Mouse (Mus musculus): ENCODE data around the gene Utp18.
A peak's percentile ranks its signal among the peaks of the same experiment; 100 is the strongest.

Utp18 gene

DNA sequence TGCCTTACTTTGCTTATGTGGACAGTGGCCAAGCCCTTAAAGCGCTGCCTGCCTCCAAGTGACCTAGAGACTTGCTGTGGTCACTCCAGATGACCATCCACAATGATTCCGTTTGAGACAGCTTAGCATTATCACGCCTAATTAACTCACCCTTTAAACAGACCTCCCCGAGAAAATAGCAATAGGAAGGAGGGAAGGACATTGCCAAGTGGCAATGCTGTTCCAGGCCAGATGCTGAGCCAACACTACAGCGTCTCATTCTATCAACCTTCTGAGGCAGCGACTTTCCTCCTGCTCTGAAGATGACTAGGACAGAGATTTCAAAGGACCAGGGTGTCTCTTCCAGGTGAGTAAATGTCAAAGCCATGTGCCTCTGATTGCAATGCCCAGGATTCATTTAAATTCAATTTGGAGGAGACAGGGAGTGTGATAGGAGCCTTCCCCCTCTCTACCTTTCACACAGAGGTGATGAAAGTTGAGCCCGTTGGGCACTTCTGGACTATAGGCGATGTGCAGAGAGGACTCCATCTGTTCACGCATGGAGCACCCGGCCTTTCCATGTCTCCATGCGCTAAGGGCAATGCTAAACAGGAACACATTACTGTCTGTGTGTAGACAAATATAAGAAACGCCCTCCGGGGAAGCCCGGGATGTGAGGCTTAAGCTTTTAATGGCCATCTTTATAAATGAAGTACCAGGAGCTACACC, 56.8 kb downstream of the Utp18 start:
- no peak for DNase-seq

DNA sequence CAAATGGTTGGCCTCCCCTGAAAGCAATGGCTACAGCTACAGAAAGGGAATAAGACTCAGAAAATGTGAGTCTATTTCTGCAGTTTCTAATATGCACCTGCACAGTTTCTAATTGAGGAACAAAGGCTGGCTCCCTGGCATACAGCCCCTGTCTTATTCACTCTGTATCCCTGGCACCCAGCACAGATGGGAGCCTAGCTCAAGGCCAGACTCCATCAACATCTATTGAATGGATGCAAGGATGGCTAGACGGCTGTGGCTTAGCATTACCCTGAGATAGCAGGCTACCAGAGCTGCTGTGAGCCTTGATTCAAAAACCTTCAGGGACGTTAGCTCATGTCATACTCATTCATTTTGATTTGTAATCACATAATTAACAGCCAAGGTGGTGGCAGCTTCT, 63.3 kb downstream of the Utp18 start:
- DNase-seq, result no peak

DNA sequence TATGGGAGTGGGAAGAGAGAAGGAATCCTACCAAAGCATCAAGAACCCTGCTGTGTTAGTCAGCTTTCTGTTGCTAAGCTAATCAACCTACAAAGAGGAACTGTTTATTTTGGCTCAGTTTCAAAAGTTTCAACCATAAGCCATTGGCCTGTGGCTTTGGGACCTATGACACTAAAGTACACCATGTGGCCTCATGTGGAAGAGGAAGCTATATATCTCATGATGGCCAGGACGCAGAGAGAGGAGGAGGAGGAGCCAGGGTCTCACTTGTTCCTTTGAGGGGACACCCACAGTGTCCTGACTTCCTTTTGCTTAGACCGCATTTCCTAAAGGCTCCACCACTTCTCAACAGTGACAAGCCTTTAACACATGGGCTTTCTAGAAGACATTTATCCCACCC, 64.0 kb downstream of the Utp18 start:
- DNase-seq, result no peak

DNA sequence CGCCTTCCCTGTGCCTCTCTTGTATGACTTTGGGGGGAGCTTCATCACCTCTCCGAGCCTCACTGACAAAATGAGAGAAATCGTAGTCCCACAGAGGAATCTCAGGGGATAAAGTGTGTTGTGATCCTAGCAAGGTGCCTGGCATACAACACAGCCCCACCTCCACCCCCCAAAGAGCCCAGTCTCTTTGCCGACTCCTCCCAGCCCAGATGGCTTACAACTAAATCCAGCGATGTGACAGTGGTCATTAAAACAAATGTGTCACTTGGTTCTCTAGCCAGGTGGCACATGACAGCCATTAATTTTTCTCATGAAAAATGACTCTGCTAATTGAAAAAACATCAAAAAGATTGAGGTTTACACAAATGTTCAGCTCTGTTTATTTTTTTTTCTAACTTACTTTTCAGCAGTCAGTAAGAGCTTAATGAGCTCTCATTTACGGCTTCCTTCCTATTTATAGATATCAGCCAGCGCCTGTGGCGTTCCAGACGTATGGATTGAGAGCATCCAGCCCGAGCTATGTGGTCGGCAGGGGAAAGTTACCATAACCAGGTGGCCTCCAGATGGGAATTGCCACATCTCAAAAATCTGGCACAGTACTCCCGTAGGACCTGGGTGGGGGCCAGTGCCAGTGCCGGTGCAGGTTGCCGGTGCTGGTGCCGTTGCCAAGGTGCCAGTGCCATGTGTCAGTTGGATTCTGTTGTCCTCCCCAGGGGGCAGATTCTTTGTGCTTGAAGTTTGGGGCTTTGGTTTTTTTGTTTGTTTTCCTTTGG, 67.4 kb downstream of the Utp18 start:
- no peak for DNase-seq

DNA sequence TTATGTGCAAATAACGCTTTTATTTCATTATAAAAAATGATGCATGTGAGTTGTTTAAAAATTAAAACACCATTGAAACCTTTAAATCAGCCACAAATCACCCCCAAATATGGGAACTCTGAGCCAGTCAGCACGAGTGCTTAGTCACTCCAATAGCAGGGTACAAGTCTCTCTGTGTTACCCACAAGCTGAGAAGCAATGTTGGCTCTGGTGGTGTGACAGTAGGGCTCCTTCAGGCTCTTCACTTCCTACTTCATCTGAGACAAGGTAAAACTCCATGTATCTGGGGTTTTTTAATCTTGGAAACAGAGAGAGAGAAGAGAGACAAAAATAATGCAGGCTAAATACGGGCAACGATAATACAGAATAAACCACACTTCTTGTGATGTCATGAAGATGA, 72.6 kb downstream of the Utp18 start:
- no peak for DNase-seq

DNA sequence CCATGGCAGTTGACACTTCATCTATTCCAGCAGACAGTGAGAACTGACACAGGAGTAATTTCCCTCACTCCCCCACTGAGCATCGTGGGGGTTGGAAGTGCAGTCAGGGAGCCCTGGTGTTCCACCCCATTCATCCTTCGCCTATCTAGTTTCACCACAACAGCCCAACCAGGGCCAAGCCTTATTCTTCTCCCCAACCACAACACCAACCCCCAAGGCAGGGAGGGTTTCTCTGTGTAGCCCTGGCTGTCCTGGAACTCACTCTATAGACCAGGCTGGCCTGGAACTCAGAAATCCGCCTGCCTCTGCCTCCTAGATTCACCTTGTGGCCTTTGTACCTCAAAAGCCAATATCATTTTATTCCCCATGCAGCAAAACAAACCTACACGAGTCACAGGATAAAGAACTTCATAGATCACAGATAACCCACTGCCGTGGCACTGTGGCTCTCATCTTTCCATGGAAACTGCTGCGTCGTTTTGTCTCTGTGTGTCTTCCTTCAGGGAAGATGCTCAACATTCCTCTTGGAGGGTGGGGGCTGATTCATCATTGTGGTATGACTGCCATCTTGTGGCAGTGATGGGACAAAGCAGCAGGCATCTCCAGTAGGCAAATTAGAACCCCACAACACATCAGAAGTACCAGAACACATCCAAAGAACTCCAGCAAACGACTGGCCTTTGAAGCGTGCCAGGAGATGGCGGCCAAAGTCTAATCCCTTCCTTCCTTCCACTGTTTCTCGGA, 73.3 kb downstream of the Utp18 start:
- peak; percentile 11 for DNase-seq
